Mouse (Mus musculus) neural tube, embryonic 15.5 days (tissue): ENCODE data around the gene Fam184b. TPM values are rescaled to one million over a fixed set of nuclear protein-coding genes. Genes with fewer than 3 reads are reported as not detected.

Experiments
- ATAC-seq: fragments of 200-750 bp; cut with Nextera tagmentation; 2 replicates; pipeline ENCODE4 v1.8.0; 2017; ENCODE audit warnings: mild to moderate bottlenecking, moderate TSS enrichment, moderate library complexity; ENCODE audit not compliant: low FRiP score
- H3K27ac ChIP-seq: fragments of 300-500 bp; sonication (generic); replicated peaks from 2 replicates; pipeline ENCODE4 v1.5.1; 2015; ENCODE audit warnings: mild to moderate bottlenecking, inconsistent platforms
- H3K27me3 ChIP-seq: fragments of 300-500 bp; sonication (generic); replicated peaks from 2 replicates; pipeline ENCODE4 v1.6.1; 2015; ENCODE audit warnings: inconsistent platforms
- H3K36me3 ChIP-seq: fragments of 300-500 bp; sonication (generic); 2 replicates; pipeline ENCODE4 v1.6.1; 2015; ENCODE audit warnings: inconsistent platforms
- H3K4me1 ChIP-seq: fragments of 300-500 bp; sonication (generic); 2 replicates; pipeline ENCODE4 v1.6.1; 2015; ENCODE audit warnings: inconsistent platforms
- H3K4me2 ChIP-seq: fragments of 300-500 bp; sonication (generic); 2 replicates; pipeline ENCODE4 v1.6.1; 2015; ENCODE audit warnings: inconsistent platforms, mild to moderate bottlenecking, moderate library complexity
- H3K4me3 ChIP-seq: fragments of 300-500 bp; sonication (generic); replicated peaks from 2 replicates; pipeline ENCODE4 v1.5.1; 2015; ENCODE audit warnings: mild to moderate bottlenecking, inconsistent platforms
- H3K9ac ChIP-seq: fragments of 300-500 bp; sonication (generic); replicated peaks from 2 replicates; pipeline ENCODE4 v1.6.1; 2015; ENCODE audit warnings: mild to moderate bottlenecking, inconsistent platforms
- H3K9me3 ChIP-seq: fragments of 300-500 bp; sonication (generic); replicated peaks from 2 replicates; pipeline ENCODE4 v1.6.1; 2016; ENCODE audit warnings: inconsistent platforms
- WGBS: fragments of 180-500 bp; shearing (Covaris S2); methylation state at CpG from one replicate; pipeline ENCODE4 v1.1.7; 2015; ENCODE audit warnings: mixed read lengths; 5-methylcytosine and 5-hydroxymethylcytosine counted together
- polyA plus RNA-seq: library from polyadenylated mRNA; unstranded; fragments of >200 nt; fragmentation: Nextera tagmentation; extraction: Ambion mirVana; gene quantifications from 2 replicates; pipeline ENCODE4 v1.2.1, GENCODE M21; 2015

Gene Fam184b
- polyA plus RNA-seq, 1 experiment from 2014 or later, result 13.6 TPM

DNA sequence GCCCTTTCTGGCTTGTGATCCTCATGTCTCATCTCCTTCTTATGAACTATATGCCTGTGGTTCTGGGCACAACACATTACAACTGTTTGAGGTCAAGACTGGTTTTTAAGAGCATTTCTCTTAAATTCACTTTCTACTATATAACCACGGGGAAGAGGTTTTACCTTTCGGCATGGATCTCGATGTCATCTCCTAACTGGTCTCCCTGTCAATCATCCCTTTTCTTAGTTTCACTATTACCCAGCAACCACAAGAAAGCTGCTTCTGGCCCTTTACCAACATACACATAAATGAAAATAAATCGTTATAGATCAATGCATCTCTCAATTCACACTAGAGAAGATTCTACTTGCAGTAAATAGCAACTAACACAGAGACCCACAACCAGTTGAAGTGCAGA lies 104.2 kb downstream of the Fam184b start:
- H3K36me3 ChIP-seq, result peaks cover 21% of the 10 kb centered on the region
- no peak overlapping the region for H3K9ac ChIP-seq
- 0 out of 2 replicates have a peak, but pooled peaks cover 2% of the 10 kb centered on the region for H3K4me1 ChIP-seq
- 70% methylated on average over 4 of the region's 4 CpGs for whole genome bisulfite sequencing
- no peak overlapping the region for H3K4me3 ChIP-seq
- no peaks in the 10 kb centered on the region for H3K27me3 ChIP-seq
- H3K27ac ChIP-seq, result no peak overlapping the region
- no peaks in the 10 kb centered on the region for H3K9me3 ChIP-seq
- ATAC-seq, result no peak
- no peak overlapping the region for H3K4me2 ChIP-seq

GRCm38 (mm10) chr5:45534319-45535098 lies 104.9 kb downstream of the Fam184b start:
- no peak overlapping the region for H3K27ac ChIP-seq
- H3K4me3 ChIP-seq, result no peak overlapping the region
- H3K9me3 ChIP-seq, result no peaks in the 10 kb centered on the region
- ATAC-seq, result peak; percentile 84
- peaks cover 26% of the 10 kb centered on the region for H3K36me3 ChIP-seq
- H3K4me2 ChIP-seq, result peak overlapping the region; percentile 23; the same call in 1 of the 2 replicates
- H3K4me1 ChIP-seq, result 0 out of 2 replicates have a peak, but pooled peaks cover 2% of the 10 kb centered on the region
- H3K9ac ChIP-seq, result no peak overlapping the region
- H3K27me3 ChIP-seq, result no peaks in the 10 kb centered on the region
- 9% methylated on average over 16 of the region's 17 CpGs for WGBS

- Histone ChIP-seq H3K36me3 (peaks cover 73% of the 10 kb centered on the region), H3K9ac (no peak overlapping the region), H3K9me3 (no peaks in the 10 kb centered on the region), H3K4me1 (0 out of 2 replicates have a peak, but pooled peaks cover 1% of the 10 kb centered on the region), H3K27me3 (no peaks in the 10 kb centered on the region), H3K27ac (no peak overlapping the region), H3K4me3 (no peak overlapping the region), H3K4me2 (no peak overlapping the region)
- WGBS, result 89% methylated on average over 3 of the region's 3 CpGs
- ATAC-seq, result no peak
Measured at GRCm38 (mm10) chr5:45529696-45530095, 109.7 kb downstream of the Fam184b start.

DNA sequence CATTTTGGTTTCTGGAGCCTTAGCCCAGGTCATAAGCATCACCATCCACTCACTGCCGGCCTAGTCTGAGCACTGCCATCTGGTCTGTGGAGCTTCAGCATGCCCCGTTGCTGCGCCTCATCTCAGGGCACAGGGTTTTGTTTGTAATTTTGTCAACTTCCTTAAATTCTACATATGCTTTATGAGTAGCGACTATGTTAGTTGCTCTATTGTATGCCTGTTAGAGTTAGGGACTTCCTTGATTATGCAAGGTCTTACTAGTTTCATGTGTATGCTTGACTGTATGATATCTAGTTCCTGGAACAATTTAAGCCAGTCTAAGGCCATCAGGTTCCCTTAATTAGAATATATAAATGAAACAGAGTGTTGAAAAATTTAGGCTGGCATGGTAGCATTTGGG lies 113.1 kb downstream of the Fam184b start:
- 92% methylated on average over 4 of the region's 4 CpGs for WGBS
- no peaks in the 10 kb centered on the region for H3K9me3 ChIP-seq
- H3K27ac ChIP-seq, result no peak overlapping the region
- H3K4me2 ChIP-seq, result no peak overlapping the region
- H3K4me1 ChIP-seq, result peaks cover 11% of the 10 kb centered on the region
- ATAC-seq, result no peak
- H3K27me3 ChIP-seq, result no peaks in the 10 kb centered on the region
- H3K9ac ChIP-seq, result no peak overlapping the region
- no peak overlapping the region for H3K4me3 ChIP-seq
- H3K36me3 ChIP-seq, result peaks cover 66% of the 10 kb centered on the region

- Histone ChIP-seq H3K9me3 (no peaks in the 10 kb centered on the region), H3K36me3 (peaks cover 57% of the 10 kb centered on the region)
- no peak for ATAC-seq
Measured at GRCm38 (mm10) chr5:45525101-45525500, 114.3 kb downstream of the Fam184b start.

DNA sequence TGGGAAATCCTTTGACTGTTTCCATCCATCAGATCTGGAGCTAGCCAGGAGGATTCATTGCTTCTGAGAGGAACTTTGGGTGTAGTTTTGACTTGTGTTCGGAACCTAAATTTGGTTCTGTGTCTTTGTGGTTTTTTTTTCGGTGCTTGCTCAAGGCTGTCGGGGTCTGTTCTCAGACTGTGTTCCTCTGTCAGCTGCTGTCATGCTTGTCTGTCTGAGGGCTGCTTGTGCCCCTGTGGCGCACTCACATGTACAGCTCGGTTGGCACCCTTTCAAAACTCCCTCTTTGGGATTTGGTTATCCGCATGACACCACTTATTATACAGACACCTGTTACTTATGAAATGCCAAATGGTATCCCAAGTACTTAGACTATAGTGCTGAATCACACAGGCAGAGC lies 117.8 kb downstream of the Fam184b start:
- WGBS, result 84% methylated on average over 6 of the region's 6 CpGs
- ATAC-seq, result no peak
- no peaks in the 10 kb centered on the region for H3K27me3 ChIP-seq
- peaks cover 25% of the 10 kb centered on the region for H3K4me1 ChIP-seq
- H3K27ac ChIP-seq, result no peak overlapping the region
- H3K4me2 ChIP-seq, result peak overlapping the region; percentile 97
- H3K9ac ChIP-seq, result peak overlapping the region; percentile 10; the same call in 1 of the 2 replicates
- H3K4me3 ChIP-seq, result peak overlapping the region; percentile 98
- H3K9me3 ChIP-seq, result no peaks in the 10 kb centered on the region
- peaks cover 25% of the 10 kb centered on the region for H3K36me3 ChIP-seq

More at GRCm38 (mm10) chr5:45525101-45525500, 114.3 kb downstream of the Fam184b start:
- Histone ChIP-seq H3K27ac (no peak overlapping the region), H3K4me1 (peaks cover 19% of the 10 kb centered on the region), H3K4me3 (no peak overlapping the region), H3K27me3 (no peaks in the 10 kb centered on the region), H3K9ac (no peak overlapping the region), H3K4me2 (no peak overlapping the region)
- 96% methylated on average over 10 of the region's 10 CpGs for WGBS

- Histone ChIP-seq H3K4me3 (peak overlapping the region; percentile 98), H3K9ac (peak overlapping the region; percentile 96)
- WGBS, result 9% methylated on average over 5 of the region's 5 CpGs
Measured at GRCm38 (mm10) chr5:45520809-45521110, 118.7 kb downstream of the Fam184b start.

GRCm38 (mm10) chr5:45519960-45520808 lies 119.2 kb downstream of the Fam184b start, which contains the start of gene Med28:
Gene Med28 (plus strand): TSS chr5:45520229.
- 1% methylated on average over 56 of the region's 56 CpGs for WGBS
- Histone ChIP-seq H3K9me3 (no peaks in the 10 kb centered on the region), H3K4me1 (peaks cover 25% of the 10 kb centered on the region), H3K27ac (peak within 1 kb of the TSS; percentile 84), H3K27me3 (no peaks in the 10 kb centered on the region), H3K4me3 (peak within 1 kb of the TSS; percentile 98), H3K4me2 (peak within 1 kb of the TSS; percentile 97), H3K36me3 (peaks cover 10% of the 10 kb centered on the region), H3K9ac (peak within 1 kb of the TSS; percentile 96)
- ATAC-seq, result peak; percentile 98

More at GRCm38 (mm10) chr5:45520809-45521110, 118.7 kb downstream of the Fam184b start:
- H3K27ac ChIP-seq, result 0 out of 2 replicates have a peak overlapping the region, but pooled peaks have one; percentile 84
- H3K4me1 ChIP-seq, result peaks cover 25% of the 10 kb centered on the region
- H3K36me3 ChIP-seq, result peaks cover 16% of the 10 kb centered on the region
- H3K27me3 ChIP-seq, result no peaks in the 10 kb centered on the region
- H3K9me3 ChIP-seq, result no peaks in the 10 kb centered on the region
- no peak for ATAC-seq
- peak overlapping the region; percentile 97 for H3K4me2 ChIP-seq

DNA sequence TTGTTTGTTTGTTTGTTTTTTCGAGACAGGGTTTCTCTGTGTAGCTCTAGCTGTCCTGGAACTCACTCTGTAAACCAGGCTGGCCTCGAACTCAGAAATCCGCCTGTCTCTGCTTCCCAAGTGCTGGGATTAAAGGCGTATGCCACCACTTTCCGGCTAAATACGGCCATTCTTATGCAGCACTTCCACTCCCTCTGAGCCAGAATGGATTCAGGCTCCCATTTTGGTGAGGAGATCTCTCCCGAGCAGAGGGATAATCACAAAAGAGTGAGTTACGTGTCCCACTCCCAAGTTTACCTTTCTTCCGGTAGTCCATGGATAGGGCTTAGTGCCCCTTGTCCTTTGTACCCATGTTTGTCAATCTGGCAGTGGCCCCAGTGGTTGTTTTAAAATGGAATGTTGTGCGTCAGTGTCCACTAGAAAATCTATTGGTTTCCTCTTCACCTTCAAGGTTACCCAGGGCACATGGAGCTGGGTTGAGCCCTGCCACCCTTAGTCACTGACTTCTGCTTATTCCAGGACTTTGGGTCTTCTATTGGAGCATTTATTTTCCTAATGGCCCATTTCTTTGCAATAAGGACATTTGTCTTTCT lies 124.2 kb downstream of the Fam184b start:
- Histone ChIP-seq H3K9me3 (no peaks in the 10 kb centered on the region), H3K9ac (no peak overlapping the region), H3K27me3 (no peaks in the 10 kb centered on the region), H3K4me2 (no peak overlapping the region), H3K4me1 (peaks cover 7% of the 10 kb centered on the region), H3K36me3 (peaks cover 16% of the 10 kb centered on the region), H3K4me3 (no peak overlapping the region), H3K27ac (no peak overlapping the region)
- WGBS, result 88% methylated on average over 10 of the region's 10 CpGs
- no peak for ATAC-seq

GRCm38 (mm10) chr5:45514599-45514998 lies 124.8 kb downstream of the Fam184b start:
- no peak overlapping the region for H3K4me2 ChIP-seq
- H3K4me3 ChIP-seq, result no peak overlapping the region
- no peak for ATAC-seq
- H3K9me3 ChIP-seq, result no peaks in the 10 kb centered on the region
- H3K36me3 ChIP-seq, result peaks cover 21% of the 10 kb centered on the region
- H3K27me3 ChIP-seq, result no peaks in the 10 kb centered on the region
- H3K9ac ChIP-seq, result no peak overlapping the region
- no peak overlapping the region for H3K27ac ChIP-seq
- H3K4me1 ChIP-seq, result peaks cover 4% of the 10 kb centered on the region
- WGBS, result 90% methylated on average over 1 of the region's 1 CpGs

DNA sequence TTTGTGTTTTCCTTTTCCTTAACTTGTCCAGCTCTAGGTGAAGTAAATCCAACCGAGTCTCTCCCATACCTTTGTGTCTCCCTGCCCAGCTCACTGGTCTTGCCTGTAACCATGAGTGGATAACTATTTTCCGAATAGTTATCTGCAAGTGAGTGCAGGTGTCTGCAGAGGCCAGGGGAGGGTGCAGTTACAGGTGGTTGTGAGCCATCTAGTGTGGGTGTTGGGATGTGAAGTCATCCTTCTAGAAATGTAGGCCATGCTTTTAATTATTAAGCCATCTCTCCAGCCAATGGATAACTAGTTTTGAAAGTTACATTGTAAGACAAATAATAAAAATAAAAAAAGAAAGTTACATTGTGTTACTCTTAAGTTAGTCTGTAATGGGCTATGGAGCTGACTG lies 125.9 kb downstream of the Fam184b start:
- Histone ChIP-seq H3K4me3 (no peak overlapping the region), H3K9me3 (no peaks in the 10 kb centered on the region), H3K4me1 (no peaks in the 10 kb centered on the region), H3K27ac (no peak overlapping the region), H3K27me3 (no peaks in the 10 kb centered on the region), H3K9ac (no peak overlapping the region), H3K4me2 (no peak overlapping the region), H3K36me3 (peaks cover 22% of the 10 kb centered on the region)
- WGBS, result 92% methylated on average over 2 of the region's 2 CpGs
- no peak for ATAC-seq
